Mouse (Mus musculus): Measurements from ENCODE around the gene Pex5.

The Pex5 gene

GRCm38 (mm10) chr6:124414927-124415325, at the start of gene Pex5:
TSS of gene Pex5 (minus strand) at chr6:124415067.
- peak; percentile 90 to 93 for DNase-seq (ENCODE audit: low spot score in 2 of 2)

- no peak for DNase-seq (ENCODE audit: low spot score in 2 of 2)
Measured at GRCm38 (mm10) chr6:124463881-124464291, 49.0 kb upstream of the Pex5 start.

GRCm38 (mm10) chr6:124459388-124459787, 44.5 kb upstream of the Pex5 start:
- DNase-seq (ENCODE audit: low spot score in 2 of 2), result no peak

- no peak for DNase-seq (ENCODE audit: low spot score in 2 of 2)
Measured at GRCm38 (mm10) chr6:124458505-124458904, 43.6 kb upstream of the Pex5 start.

GRCm38 (mm10) chr6:124457827-124458226, 43.0 kb upstream of the Pex5 start:
- DNase-seq (ENCODE audit: low spot score in 2 of 2), result no peak

- no peak for DNase-seq (ENCODE audit: low spot score in 2 of 2)
Measured at GRCm38 (mm10) chr6:124456243-124456642, 41.4 kb upstream of the Pex5 start.

GRCm38 (mm10) chr6:124453756-124454155, 38.9 kb upstream of the Pex5 start:
- no peak for DNase-seq (ENCODE audit: low spot score in 2 of 2)

- DNase-seq (ENCODE audit: low spot score in 2 of 2), result no peak
Measured at GRCm38 (mm10) chr6:124451995-124452394, 37.1 kb upstream of the Pex5 start.

- DNase-seq (ENCODE audit: low spot score in 2 of 2), result no peak
Measured at GRCm38 (mm10) chr6:124449668-124450383, 35.0 kb upstream of the Pex5 start.

- DNase-seq (ENCODE audit: low spot score in 2 of 2), result no peak
Measured at GRCm38 (mm10) chr6:124448959-124449667, 34.2 kb upstream of the Pex5 start.

- DNase-seq (ENCODE audit: low spot score in 2 of 2), result no peak
Measured at GRCm38 (mm10) chr6:124448186-124448852, 33.5 kb upstream of the Pex5 start.

- no peak for DNase-seq (ENCODE audit: low spot score in 2 of 2)
Measured at GRCm38 (mm10) chr6:124447356-124447755, 32.5 kb upstream of the Pex5 start.

GRCm38 (mm10) chr6:124446459-124446858, 31.6 kb upstream of the Pex5 start:
- no peak for DNase-seq (ENCODE audit: low spot score in 2 of 2)

GRCm38 (mm10) chr6:124446024-124446423, 31.2 kb upstream of the Pex5 start:
- no peak for DNase-seq (ENCODE audit: low spot score in 2 of 2)

- DNase-seq (ENCODE audit: low spot score in 2 of 2), result no peak
Measured at GRCm38 (mm10) chr6:124443338-124443737, 28.5 kb upstream of the Pex5 start.

GRCm38 (mm10) chr6:124436245-124436644, 21.4 kb upstream of the Pex5 start:
- DNase-seq (ENCODE audit: low spot score in 2 of 2), result no peak

- no peak for DNase-seq (ENCODE audit: low spot score in 2 of 2)
Measured at GRCm38 (mm10) chr6:124435173-124435572, 20.3 kb upstream of the Pex5 start.

- DNase-seq (ENCODE audit: low spot score in 2 of 2), result no peak
Measured at GRCm38 (mm10) chr6:124433688-124434324, 18.9 kb upstream of the Pex5 start.

GRCm38 (mm10) chr6:124430784-124431495, 16.1 kb upstream of the Pex5 start:
- DNase-seq (ENCODE audit: low spot score in 2 of 2), result no peak

GRCm38 (mm10) chr6:124430379-124430778, 15.5 kb upstream of the Pex5 start:
- no peak for DNase-seq (ENCODE audit: low spot score in 2 of 2)

GRCm38 (mm10) chr6:124427791-124428576, 13.1 kb upstream of the Pex5 start:
- DNase-seq (ENCODE audit: low spot score in 2 of 2), result no peak
